Comparison of ENCODE assay signal across 14 mouse cellular contexts in the genomic region with DNA sequence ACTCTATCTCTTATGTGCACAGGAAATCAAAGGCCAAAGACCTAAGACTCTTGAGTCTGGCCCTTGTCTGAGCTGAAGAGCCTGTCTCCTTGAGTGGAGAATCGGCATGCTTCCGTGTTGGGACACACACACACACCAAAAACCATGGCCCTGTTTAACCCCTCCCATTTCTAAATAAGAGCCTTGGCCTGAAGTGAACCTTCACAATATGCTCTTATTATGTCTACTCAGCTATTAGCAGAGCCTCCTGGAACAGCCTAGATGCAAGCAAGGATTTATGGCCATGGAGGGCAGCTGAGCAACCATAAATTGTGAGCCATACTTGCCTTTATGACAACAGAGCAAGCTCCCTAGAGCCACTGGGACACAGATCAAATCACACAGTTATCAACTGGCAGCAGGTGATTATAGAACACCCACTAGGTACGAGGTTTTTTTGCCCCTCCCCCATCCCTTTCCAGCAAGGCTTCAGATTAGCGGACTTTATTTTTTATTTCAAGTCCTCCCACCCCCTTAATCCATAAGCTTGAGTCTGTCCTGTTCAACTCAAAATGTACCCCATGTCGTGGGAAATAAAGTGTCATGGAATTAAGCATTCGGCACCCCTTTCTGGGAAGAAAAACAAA. TPM values are rescaled to one million over a fixed set of nuclear protein-coding genes. Genes with fewer than 3 reads are reported as not detected.
DNase-seq lines count a peak whose midpoint lies in the region; ATAC-seq and TF ChIP-seq lines count a peak whose summit lies in the region.
"Had no signal": no experiment of that assay in that cellular context is flagged by ENCODE, and none has a peak within 500 bp of the region (broad histone marks: within the 10 kb centered on the region; RNA-seq: fewer than 3 reads in every experiment).

No protein-coding gene starts in this region.

- TF ChIP-seq CTCF in lung, postnatal 0 days (IDR thresholded peaks at IDR 0.05): no peak

- peak; percentile 32 to 73 for DNase-seq in adrenal gland, adult (ENCODE audit: inconsistent age in 2 of 2, low spot score in 1 of 2)
- no peak for DNase-seq in adrenal gland, postnatal 4 days (ENCODE audit: low spot score in 2 of 2)
- DNase-seq in heart, postnatal 14 days: no peak
- DNase-seq in adrenal gland, postnatal 36 days: peak; percentile 20 to 28
- peak; percentile 35 for DNase-seq in lung, postnatal 0 days (ENCODE audit: low spot score)
- DNase-seq in left cerebral cortex, postnatal 4 days: no peak
- DNase-seq in ovary, postnatal 14 days (ENCODE audit: low spot score): no peak
- DNase-seq: cerebellum, postnatal 36 days; liver; thymus, adult 18-20 months had no signal

- H3K9ac ChIP-seq in heart, embryonic 15.5 days: no peak overlapping the region
- no peak overlapping the region for H3K9ac ChIP-seq in lung, postnatal 0 days (replicated peaks; ENCODE audit: low read depth)

- 54% methylated on average over 6 of the region's 6 CpGs for WGBS in heart, embryonic 15.5 days
- 73% methylated on average over 6 of the region's 6 CpGs for WGBS in lung, postnatal 0 days

- no peak overlapping the region for H3K4me2 ChIP-seq in heart, embryonic 15.5 days
- no peak overlapping the region for H3K4me2 ChIP-seq in lung, postnatal 0 days (replicated peaks; ENCODE audit: low read depth, low read length)
- H3K4me2 ChIP-seq: heart, embryonic 11.5 days had no signal

- H3K4me1 ChIP-seq in heart, embryonic 15.5 days (replicated peaks): peaks cover 69% of the 10 kb centered on the region
- no peaks in the 10 kb centered on the region for H3K4me1 ChIP-seq in lung, postnatal 0 days (ENCODE audit: insufficient read depth, low read depth, low read length)

- intact Hi-C loops in heart, postnatal 14 days (cut with DNase I): no loop called here
- intact Hi-C loops in left cerebral cortex, postnatal 4 days (cut with DNase I): no loop called here

- TF ChIP-seq EP300 in lung, postnatal 0 days (IDR thresholded peaks at IDR 0.05): no peak

- no peaks in the 10 kb centered on the region; the same call in 1 of the 2 replicates for H3K36me3 ChIP-seq in heart, embryonic 15.5 days
- H3K36me3 ChIP-seq in lung, postnatal 0 days (ENCODE audit: insufficient read depth, low read length): no peaks in the 10 kb centered on the region

- 0 out of 2 replicates have a peak, but pooled peaks have one; percentile 16 for ATAC-seq in heart, embryonic 15.5 days (replicated peaks; ENCODE audit: insufficient number of reproducible peaks, insufficient read depth, low FRiP score, low read depth)
- peak; percentile 72 for ATAC-seq in lung, postnatal 0 days

- no peak overlapping the region for H3K27ac ChIP-seq in heart, embryonic 15.5 days
- H3K27ac ChIP-seq in lung, postnatal 0 days (ENCODE audit: low read length): no peak overlapping the region
- H3K27ac ChIP-seq: left cerebral cortex, adult 2 months; macrophage had no signal

- no peaks in the 10 kb centered on the region for H3K27me3 ChIP-seq in heart, embryonic 15.5 days
- no peaks in the 10 kb centered on the region for H3K27me3 ChIP-seq in lung, postnatal 0 days (replicated peaks; ENCODE audit: insufficient read depth, low read length)

- H3K4me3 ChIP-seq in heart, embryonic 15.5 days: no peak overlapping the region
- no peak overlapping the region for H3K4me3 ChIP-seq in lung, postnatal 0 days (ENCODE audit: low read depth, low read length)
- H3K4me3 ChIP-seq: left cerebral cortex, adult 2 months had no signal

- no peaks in the 10 kb centered on the region for H3K9me3 ChIP-seq in heart, embryonic 15.5 days (replicated peaks)
- no peaks in the 10 kb centered on the region for H3K9me3 ChIP-seq in lung, postnatal 0 days (ENCODE audit: low read length)

RNA-seq across cellular contexts. Expression of a gene that starts 42.3 kb away (rescaled TPM):
- total RNA-seq in adrenal gland, postnatal 4 days (2021): 10 to 100 TPM in 1 of 2 experiments, 1 to 10 TPM in 1; 8.3 to 13.6 TPM
- polyA plus RNA-seq in heart, embryonic 15.5 days (2015; fragmentation: Nextera tagmentation; extraction: Ambion mirVana): 242 and 287 TPM in 2 replicates
- total RNA-seq in heart, postnatal 14 days (2021): 100 to 1,000 TPM; 246 to 292 TPM
- total RNA-seq in adrenal gland, postnatal 36 days (2021): 10 to 100 TPM; 10.5 to 30.7 TPM
- polyA plus RNA-seq in lung, postnatal 0 days (2015; fragmentation: Nextera tagmentation; extraction: Ambion mirVana): 139 and 148 TPM in 2 replicates
- total RNA-seq in left cerebral cortex, postnatal 4 days (2021): 10 to 100 TPM; 91.1 to 92.6 TPM
- polyA plus RNA-seq: macrophage had no signal

Comparison
In these comparisons a context has a peak if more than half of its experiments do, and no peak if none do; other contexts are left out.
1. DNase-seq: peak in adrenal gland, adult (2 of 2), adrenal gland, postnatal 36 days (2 of 2) and lung, postnatal 0 days (single experiment); none in adrenal gland, postnatal 4 days (0 of 2), heart, postnatal 14 days (0 of 2), left cerebral cortex, postnatal 4 days (single experiment) and ovary, postnatal 14 days (single experiment).